ENCODE assay signal across 8 mouse cellular contexts in genomic region chr7:45128624-45129246, GRCm38 (mm10). TPM values are rescaled to one million over a fixed set of nuclear protein-coding genes. Genes with fewer than 3 reads are reported as not detected.
DNase-seq lines count a peak whose midpoint lies in the region; ATAC-seq lines count a peak whose summit lies in the region.

Gene Rpl13a (minus strand): TSS chr7:45128761.

- peak within 1 kb of the TSS; percentile 97 for H3K4me2 ChIP-seq in intestine, embryonic 14.5 days (ENCODE audit: low read length)

- H3K9me3 ChIP-seq in intestine, embryonic 14.5 days (ENCODE audit: control insufficient read depth, low read length) = no peaks in the 10 kb centered on the region

- WGBS in intestine, embryonic 14.5 days = under 1% methylated on average over 48 of the region's 48 CpGs

- no peaks in the 10 kb centered on the region for H3K27me3 ChIP-seq in intestine, embryonic 14.5 days (replicated peaks; ENCODE audit: control insufficient read depth, insufficient read depth, low read length)

- intact Hi-C loops in left cerebral cortex, postnatal 14 days (cut with DNase I) = no loop called here

- peak within 1 kb of the TSS; percentile 100 for H3K4me3 ChIP-seq in intestine, embryonic 14.5 days (ENCODE audit: low read depth, low read length)

- DNase-seq in adrenal gland, adult 18-20 months (ENCODE audit: low spot score in 2 of 2) = peak; percentile 93 to 94
- peak; percentile 99 for DNase-seq in embryo, embryonic 11 days
- peak; percentile 99 for DNase-seq in gastrocnemius, postnatal 25 days
- DNase-seq in intestine, embryonic 14.5 days (ENCODE audit: low spot score) = peak; percentile 98
- peak; percentile 99 to 100 for DNase-seq in left cerebral cortex, postnatal 14 days (ENCODE audit: low spot score in 2 of 2)
- peak; percentile 99 for DNase-seq in mesoderm, embryonic 11.5 days (ENCODE audit: low read depth, low spot score)
- peak; percentile 99 for DNase-seq in right cerebral cortex, postnatal 36 days (ENCODE audit: low spot score in 2 of 2)
- DNase-seq in yolk sac, embryonic 10.5 days (ENCODE audit: low spot score) = peak; percentile 99

- peaks cover 29% of the 10 kb centered on the region for H3K36me3 ChIP-seq in intestine, embryonic 14.5 days (ENCODE audit: control insufficient read depth, insufficient read depth, low read length)

- H3K4me1 ChIP-seq in intestine, embryonic 14.5 days (replicated peaks; ENCODE audit: control insufficient read depth, insufficient read depth, low read length) = peaks cover 23% of the 10 kb centered on the region

- peak within 1 kb of the TSS; percentile 99 for H3K9ac ChIP-seq in intestine, embryonic 14.5 days (ENCODE audit: low read length)

- ATAC-seq in intestine, embryonic 14.5 days (replicated peaks; ENCODE audit: low FRiP score, low TSS enrichment, low read depth) = peak; percentile 92

- H3K27ac ChIP-seq in intestine, embryonic 14.5 days (ENCODE audit: low read depth) = peak within 1 kb of the TSS; percentile 91

RNA-seq across cellular contexts. Expression of gene Rpl13a, which starts in this region (rescaled TPM):
- total RNA-seq in adrenal gland, adult 18-20 months (2021) = 1,000 to 10,000 TPM; 1,445 to 1,619 TPM
- 100 to 1,000 TPM; 520 to 561 TPM for total RNA-seq in gastrocnemius, postnatal 25 days (2021)
- polyA plus RNA-seq in intestine, embryonic 14.5 days (2014; fragmentation: Nextera tagmentation; extraction: Ambion mirVana) = 1,687 and 1,710 TPM in 2 replicates
- 100 to 1,000 TPM; 608 to 639 TPM for total RNA-seq in left cerebral cortex, postnatal 14 days (2021)

Comparison
In these comparisons a context has a peak if more than half of its experiments do, and no peak if none do; other contexts are left out.
1. Peak in every context shown above with its lines: DNase-seq, ATAC-seq, H3K4me3 ChIP-seq and H3K27ac ChIP-seq.